Mouse (Mus musculus): ENCODE results near the gene Tle3.

Tle3 gene

DNA sequence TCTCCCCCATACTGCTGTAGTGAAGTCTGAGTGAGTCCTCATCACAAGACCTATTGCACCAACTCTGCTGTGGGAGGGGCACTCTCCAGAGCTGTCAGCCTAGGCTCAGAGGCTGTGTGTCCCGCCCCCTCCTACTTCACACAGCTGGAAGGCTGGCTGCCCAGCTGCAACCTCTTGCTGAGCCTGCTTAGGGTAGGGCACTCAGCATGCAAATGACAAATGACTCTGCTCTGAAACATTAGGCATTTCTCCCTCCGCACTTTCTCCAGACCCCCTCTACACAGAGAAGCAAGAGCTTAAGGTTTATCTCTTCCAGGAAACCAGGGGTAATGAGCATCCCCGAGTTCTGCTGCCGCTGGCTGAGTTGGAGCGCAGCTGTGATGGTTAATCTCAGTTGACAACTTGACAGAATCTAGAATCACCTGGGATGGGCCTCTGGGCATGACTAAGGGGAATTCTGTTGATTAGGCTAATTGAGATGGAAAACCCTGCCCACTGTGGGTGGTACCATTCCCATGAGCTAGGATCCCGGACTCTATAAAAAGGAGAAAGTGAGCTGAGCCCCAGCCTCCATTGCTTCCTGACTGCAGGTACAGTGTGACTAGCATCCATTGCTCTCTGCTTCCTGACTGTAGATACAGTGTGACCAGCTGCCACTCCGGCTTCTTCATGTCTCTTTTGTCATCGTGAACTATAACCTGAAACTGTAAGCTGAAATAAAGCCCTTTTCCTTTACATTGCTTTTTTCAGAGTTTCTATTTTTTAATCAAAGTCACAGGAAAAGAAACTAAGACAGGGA is 63.2 kb downstream of the Tle3 start:
- no peak for DNase-seq (ENCODE audit: low spot score)

DNA sequence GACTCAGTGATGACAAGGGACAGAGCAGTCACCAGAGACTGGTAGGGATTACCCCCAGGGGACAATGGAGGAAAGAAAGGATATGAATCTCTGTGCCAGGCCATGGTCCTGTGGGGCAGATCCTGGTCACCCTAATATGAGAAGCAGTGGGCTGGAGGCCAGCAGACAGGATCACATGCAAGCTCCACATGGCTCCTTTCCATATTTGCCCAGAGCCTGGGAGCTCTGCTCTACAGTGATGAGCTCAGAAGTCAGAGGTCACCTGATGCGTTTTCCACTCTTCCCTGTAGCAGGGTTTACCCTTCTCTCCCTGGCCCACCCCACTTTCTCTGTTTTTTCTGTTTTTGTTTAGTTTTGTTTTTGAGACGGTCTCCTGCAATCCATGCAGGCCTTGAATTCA is 63.9 kb downstream of the Tle3 start:
- no peak for DNase-seq (ENCODE audit: low spot score)

DNA sequence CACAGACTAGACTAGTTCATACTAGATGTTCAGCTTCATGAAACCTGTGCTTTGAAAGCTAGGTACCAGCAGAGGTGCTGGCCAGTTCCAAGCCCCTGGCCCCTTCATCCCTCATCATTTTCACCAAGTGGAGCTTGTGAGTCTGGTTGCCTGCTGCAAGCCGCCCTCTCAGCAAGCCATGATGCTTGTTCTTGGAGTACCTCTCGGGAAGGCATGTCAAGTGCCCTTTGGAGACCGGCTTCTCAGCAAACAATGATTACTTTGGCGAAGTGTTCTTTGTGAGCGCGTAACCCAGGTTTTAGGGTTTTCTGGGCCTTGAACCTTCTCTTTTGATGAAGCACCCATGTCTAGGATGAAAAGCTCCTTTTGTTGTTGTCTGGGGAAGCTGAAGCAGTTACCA is 64.6 kb downstream of the Tle3 start:
- DNase-seq (ENCODE audit: low spot score): no peak

DNA sequence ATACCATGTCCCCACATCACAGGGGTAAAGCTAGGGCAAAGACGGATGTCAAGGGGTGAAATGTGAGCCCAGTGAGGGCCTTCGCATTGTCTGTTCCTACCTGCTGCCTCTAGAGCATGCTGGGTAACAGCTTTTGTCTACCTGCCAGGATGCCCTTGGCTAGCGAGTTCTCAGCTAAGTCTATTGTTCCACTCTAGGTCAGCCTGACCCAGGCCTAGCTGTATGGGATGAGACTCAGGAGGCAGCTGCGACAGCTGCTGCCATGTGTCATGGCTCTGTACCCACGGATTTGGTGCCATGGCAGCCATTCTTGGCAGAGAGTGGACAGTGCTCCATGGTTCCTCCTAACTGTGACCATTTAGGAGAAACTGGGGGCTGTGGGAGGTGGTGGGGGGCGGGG is 66.9 kb downstream of the Tle3 start:
- DNase-seq (ENCODE audit: low spot score): no peak

DNA sequence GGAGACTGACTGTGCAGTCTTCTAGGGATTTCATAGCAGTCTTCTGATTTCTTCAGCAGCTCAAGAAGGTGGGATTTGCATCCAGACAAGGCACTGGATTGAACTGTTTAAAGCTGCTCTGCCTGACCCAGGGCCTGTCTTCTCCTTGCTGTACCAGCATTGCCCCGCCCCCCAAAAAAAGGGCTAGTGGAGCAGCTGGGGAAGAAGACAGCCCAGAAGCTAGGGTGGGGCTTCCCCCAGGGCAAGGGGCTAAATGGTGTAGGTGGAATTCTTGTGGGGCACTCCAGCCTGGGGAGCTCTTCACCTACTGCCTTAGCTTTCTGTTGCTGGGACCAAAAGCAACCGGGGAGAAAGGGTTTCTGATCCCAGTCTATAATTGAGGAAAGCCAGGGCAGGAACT is 67.8 kb downstream of the Tle3 start:
- no peak for DNase-seq (ENCODE audit: low spot score)

DNA sequence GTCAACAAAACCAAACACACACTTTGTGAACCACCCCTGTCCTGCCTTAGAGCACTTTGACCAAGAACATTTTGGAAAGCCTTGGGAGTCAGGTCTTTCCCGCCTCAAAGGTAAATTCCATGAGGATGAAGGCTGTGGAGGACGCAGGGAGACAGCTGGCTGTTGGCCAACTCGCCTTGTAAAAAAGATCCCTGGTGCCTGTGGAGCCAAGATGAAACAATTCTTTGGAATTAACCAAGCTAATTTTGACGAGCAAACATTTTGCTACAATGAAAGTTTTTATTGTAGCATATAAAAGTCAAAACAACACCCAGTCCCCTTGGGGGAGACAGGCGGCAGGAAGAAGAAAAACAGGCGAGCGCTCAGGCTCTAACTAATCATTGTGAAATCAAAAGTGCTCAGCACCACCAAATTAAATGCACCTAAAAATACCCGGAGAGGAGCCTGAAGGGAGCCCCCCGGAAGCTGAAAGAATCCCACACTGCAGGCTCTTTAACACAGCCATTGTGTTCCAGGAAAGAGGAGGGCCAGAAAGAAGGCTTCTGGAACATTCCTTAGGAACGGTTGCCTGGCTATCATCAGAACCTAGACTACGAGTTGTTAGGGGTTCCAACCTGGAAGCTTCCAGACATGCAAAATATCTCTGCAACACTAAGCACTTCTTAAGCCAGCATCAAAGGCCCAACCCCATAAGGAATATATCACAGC is 69.2 kb downstream of the Tle3 start:
- DNase-seq (ENCODE audit: low spot score): no peak

DNA sequence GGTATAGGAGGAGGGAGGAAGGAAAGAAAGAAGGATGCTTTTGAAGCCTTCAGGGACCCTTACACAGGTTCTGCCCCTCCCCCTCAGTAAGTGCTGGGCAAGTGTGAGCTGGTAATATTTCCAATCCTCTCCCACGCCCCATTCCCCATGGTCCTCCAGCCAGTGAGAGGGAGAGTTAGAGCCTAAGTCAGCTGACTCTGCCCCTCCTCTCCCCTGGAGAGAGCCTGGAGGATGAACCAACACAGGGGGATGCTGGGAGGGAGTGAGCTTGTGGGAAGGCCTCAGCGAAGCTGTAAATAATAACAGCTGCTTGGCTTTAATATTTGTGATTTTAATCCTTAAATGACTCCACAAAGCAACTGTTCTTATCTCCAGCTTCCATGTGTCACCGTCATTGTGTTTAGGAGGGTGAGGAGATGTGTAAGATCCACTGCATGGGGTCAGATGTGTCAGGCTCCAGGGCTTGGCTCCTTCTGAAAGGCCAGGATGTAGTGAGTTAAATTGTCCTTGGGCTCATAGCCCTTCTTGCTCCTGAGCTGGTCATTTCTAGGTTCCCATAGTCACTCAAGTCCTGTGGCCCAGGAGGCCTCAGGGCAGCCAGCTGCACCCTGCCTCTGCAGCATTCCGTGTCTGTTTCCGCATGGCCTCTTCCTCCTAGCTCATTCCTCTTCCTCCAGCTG is 70.9 kb downstream of the Tle3 start:
- no peak for DNase-seq (ENCODE audit: low spot score)

DNA sequence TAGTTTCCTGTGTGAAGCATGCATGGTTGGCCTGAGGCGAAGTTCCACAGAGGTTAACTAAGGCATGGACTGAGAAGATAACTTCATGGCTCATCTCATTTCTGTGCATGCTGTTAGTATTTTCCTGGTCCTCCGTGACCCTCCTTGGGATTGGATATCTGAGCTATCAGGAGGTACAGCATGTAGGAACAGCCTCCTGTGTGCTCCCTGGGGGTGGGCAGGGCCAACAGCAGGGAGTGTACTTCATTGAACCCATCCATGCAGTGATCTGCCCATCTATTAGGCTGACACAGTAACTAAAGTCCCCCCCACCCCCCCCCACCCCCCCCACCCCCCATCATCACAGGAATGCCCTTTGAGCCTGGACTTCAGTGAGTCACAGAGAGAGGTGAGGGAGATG is 73.0 kb downstream of the Tle3 start:
- DNase-seq (ENCODE audit: low spot score): no peak

DNA sequence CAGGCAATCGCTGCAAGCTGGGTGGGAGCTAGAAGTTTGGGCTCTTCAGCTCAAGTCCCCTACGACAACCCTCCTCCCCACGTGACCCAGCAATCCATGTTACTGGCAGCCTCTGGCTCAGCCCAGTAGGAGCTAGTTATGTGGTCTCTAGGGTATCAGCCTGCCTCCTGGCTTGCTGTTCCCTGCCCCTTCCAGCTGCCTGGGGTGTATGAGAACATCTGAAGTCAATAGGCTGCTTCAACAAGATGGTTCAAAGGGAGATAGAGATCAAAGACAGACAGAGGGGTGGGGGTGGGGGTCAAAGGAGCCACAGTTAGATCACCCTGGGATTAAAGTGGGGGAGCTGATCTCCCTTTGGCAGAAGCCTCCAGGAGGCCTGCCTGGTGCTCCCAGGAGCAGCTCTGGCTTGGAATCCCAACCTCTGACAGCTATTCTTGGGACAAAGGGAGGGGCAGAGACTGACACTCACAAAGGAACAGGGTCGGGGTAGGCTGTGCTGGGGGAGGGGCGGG is 73.6 kb downstream of the Tle3 start:
- DNase-seq (ENCODE audit: low spot score): no peak

DNA sequence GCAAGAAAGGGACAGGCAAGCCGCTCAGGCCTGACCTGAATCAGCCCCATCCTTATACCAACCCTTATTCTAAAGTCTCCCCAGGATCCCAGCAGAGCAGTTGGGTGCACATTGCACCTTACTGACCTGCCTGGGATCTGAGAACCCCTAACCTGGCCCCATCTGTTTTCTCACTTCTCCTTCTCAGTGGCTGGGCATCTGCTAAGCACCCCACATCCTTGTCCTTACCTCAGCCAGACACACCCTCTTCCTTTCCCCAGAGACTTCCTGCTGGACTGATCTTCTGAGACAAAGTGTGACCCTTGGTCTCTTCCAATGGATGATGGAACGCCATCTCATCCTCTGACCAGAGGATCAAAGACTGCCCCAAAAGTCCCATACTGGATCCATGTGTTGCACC is 74.8 kb downstream of the Tle3 start:
- no peak for DNase-seq (ENCODE audit: low spot score)

DNA sequence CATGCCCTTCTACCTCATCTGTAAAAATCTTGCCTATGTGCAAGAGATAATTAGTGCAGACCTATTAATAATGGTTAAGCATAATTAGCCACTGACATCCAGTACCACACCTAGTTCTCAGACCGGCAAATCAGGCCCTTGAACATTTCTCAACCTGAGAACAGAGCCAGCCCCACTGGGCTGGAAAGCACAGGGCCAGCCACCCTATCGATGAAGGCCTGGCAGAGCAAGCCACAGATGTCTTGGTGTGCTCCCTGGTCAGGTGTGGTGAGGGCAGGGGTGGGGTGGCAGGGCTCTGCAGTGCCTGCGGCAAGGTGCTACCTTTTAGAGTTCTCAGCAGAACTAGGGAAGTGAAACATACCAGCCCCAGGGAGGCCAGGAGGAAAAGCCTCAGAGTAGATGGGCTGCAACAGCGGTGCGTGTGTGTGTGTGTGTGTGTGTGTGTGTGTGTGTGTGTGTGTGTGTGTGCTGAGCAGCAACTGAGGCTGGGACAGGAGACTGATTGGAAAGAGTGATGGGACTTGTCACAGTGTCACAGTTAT is 77.3 kb downstream of the Tle3 start:
- peak; percentile 13 for DNase-seq (ENCODE audit: low spot score)

DNA sequence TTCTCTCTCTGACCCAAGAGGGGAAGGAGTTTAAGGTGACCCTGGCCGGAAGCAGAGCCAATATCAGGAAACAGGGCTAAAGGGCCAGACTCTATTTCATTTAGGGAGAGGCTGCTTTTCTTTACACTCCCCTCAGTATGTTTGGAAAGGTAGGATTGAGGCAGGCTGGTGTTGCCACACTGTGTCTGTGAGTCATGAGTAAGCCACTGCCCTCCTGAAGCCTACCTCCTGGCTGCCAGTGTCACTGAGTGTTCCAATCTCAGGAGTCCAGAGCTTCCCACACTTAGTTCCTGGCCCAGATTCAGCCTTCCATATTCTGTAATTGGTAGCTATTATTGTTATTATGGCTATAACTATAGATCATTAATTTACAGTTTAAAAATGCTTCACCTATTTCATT is 79.9 kb downstream of the Tle3 start:
- no peak for DNase-seq (ENCODE audit: low spot score)

DNA sequence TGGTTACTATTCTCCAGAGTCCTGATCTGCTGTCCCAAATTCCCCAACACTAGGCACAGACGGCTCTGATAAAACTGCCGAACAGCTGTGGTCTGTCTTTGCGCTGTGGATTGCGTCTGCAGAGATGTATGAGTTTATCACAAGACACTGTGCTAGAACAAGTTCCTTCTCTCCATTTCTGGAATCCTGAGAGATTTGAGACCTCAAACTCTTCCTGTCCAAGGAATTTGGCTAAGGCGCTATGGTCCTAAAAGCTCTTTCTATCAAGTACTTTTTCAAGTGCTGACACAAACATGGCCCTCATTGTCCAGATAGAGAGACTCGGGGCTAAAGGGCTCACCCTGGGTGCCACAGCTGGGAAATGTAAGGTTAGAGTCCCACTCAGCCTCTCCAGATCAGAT is 83.7 kb downstream of the Tle3 start:
- no peak for DNase-seq (ENCODE audit: low spot score)

DNA sequence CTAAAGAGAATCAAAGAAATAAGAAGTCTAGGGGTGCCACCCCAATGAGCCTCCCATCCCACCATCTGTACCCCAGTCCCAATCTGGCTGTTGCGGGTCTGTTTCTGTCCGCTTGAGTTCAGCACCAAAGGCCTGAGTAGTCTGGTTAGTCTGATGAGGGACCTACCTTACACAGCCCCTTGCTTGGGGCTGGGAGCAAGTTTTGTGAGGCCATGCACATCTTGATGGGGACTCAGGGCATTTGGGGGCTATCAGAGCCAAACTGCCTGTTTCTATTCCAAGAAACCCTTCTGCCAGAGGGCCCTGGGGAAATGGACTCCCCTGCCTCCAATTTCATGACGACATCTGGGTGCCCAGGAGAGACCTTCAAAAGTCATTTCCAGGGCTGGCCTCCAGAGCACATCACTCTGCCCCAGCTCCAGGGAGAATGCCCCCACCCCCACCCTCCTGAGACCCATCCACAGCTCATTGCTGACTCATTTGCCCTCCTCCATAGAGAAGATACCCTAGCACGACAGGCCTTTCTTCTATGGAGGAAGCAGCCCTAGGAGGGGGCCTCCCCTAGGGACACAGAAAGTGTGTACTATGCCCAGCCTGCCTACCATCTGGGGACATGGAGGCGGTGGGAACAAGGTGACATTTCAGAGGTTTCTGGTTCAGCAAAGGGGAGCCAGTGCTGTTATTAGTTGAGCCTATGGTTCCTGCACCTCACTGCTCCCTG is 84.4 kb downstream of the Tle3 start:
- no peak for DNase-seq (ENCODE audit: low spot score)

DNA sequence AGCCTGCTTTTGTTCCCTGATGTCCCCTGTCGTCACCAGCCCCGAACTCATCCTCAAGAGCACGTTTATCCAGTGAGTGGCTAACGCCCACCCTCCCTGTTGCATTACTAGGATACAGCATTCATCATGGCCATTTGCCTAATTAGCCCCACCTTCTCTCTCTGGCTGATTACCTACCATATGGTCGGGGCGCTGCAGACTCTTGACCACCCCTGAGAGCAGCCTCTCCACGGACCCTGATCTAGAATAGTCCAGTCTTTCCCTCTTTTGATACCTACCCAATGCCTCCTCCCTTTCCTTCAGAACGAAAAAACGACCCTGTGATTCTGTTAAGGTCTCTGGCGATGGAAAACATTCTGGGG is 85.0 kb downstream of the Tle3 start:
- no peak for DNase-seq (ENCODE audit: low spot score)

DNA sequence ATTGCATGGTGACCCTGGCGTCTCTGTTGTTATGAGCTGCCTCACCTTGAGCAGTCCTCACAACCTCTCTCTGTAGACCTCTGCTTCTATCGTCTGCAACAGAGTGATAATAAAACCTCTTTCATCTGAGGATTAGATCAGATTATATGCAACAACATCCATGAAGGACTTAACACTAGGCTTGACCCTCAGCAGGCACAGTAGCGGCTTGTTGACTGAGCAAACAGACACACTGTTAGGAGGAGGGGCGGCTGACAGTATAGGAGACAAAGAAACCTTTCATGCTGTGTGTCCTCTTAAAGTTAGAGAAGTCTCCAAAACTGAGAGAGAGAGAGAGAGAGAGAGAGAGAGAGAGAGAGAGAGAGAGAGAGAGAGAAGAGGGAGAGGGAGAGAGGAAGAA is 89.7 kb downstream of the Tle3 start:
- DNase-seq (ENCODE audit: low spot score): no peak

DNA sequence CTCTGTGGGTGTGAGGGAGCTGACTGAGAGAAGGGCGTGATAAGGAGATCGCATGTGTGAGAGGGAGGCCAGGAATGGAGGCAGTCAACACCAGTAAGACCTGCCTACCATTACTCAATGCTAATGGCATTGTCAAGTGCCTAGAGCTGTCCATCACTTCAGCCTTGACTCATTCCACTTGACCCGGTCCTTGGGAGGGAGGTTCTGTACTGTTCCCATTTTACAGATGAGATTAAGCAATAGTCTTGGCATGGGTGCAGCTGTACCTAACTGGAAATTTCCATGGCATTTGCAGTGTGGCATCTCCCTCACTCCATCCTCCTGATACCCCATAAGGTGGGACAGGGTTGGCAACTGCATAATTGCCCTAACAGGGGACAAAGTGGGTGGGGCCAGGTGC is 95.3 kb downstream of the Tle3 start:
- DNase-seq (ENCODE audit: low spot score): no peak

Measured in spleen, adult 12 weeks (tissue).